Mouse (Mus musculus) limb, embryonic 13.5 days (tissue): ENCODE measurements around the gene Slc39a11. TPM values are rescaled to one million over a fixed set of nuclear protein-coding genes. Genes with fewer than 3 reads are reported as not detected.

Source experiments
- ATAC-seq: fragments of 200-750 bp; cut with Nextera tagmentation; 2 replicates; pipeline ENCODE4 v1.8.0; 2017; ENCODE audit warnings: low read depth, moderate number of reproducible peaks, moderate TSS enrichment; ENCODE audit not compliant: low FRiP score
- H3K27ac ChIP-seq: fragments of 300-500 bp; sonication (generic); 2 replicates; pipeline ENCODE4 v1.5.1; 2015; ENCODE audit warnings: inconsistent platforms, mild to moderate bottlenecking, moderate library complexity
- H3K27me3 ChIP-seq: fragments of 300-500 bp; sonication (generic); 2 replicates; pipeline ENCODE4 v1.6.1; 2015; ENCODE audit warnings: mild to moderate bottlenecking, inconsistent platforms
- H3K36me3 ChIP-seq: fragments of 300-500 bp; sonication (generic); 2 replicates; pipeline ENCODE4 v1.6.1; 2015; ENCODE audit warnings: inconsistent platforms, mild to moderate bottlenecking, moderate library complexity
- H3K4me1 ChIP-seq: fragments of 300-500 bp; sonication (generic); 2 replicates; pipeline ENCODE4 v1.6.1; 2015; ENCODE audit warnings: inconsistent platforms
- H3K4me2 ChIP-seq: fragments of 300-500 bp; sonication (generic); replicated peaks from 2 replicates; pipeline ENCODE4 v1.6.1; 2015; ENCODE audit warnings: inconsistent platforms, mild to moderate bottlenecking, moderate library complexity
- H3K4me3 ChIP-seq: fragments of 300-500 bp; sonication (generic); 2 replicates; pipeline ENCODE4 v1.5.1; 2015; ENCODE audit warnings: moderate library complexity, mild to moderate bottlenecking, inconsistent platforms
- H3K9ac ChIP-seq: fragments of 300-500 bp; sonication (generic); 2 replicates; pipeline ENCODE4 v1.6.1; 2015; ENCODE audit warnings: mild to moderate bottlenecking, inconsistent platforms
- H3K9me3 ChIP-seq: fragments of 300-500 bp; sonication (generic); 2 replicates; pipeline ENCODE4 v1.6.1; 2016; ENCODE audit warnings: inconsistent platforms
- WGBS: fragments of 180-500 bp; shearing (Covaris S2); methylation state at CpG from one replicate; pipeline ENCODE4 v1.1.7; 2015; 5-methylcytosine and 5-hydroxymethylcytosine counted together
- polyA plus RNA-seq: library from polyadenylated mRNA; unstranded; fragments of >200 nt; fragmentation: Nextera tagmentation; extraction: Ambion mirVana; gene quantifications from 2 replicates; pipeline ENCODE4 v1.2.1, GENCODE M21; 2015

Slc39a11 gene
- polyA plus RNA-seq, 1 experiment from 2014 or later: 26.4 TPM

DNA sequence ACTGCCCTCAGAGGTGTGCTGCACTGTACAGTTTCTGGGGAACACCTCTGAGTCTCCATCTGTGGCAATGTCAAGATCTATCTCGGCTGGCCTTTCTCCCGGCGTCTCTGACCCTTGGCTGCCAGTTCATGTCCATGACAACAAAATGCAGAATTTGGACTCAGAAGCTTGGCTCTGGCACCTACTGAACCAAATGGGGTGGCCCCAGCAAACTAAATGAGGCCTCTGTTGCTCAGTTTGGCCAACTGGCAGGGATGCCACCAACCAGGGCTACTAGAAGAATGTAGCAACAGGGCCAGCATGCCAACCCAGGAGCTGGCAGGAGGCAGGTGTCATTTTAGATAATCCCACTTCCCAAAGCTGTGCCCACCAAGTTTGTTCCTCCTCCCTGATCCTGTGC is 121.5 kb downstream of the Slc39a11 start:
- H3K9ac ChIP-seq: no peak overlapping the region
- WGBS: 93% methylated on average over 3 of the region's 3 CpGs
- H3K4me3 ChIP-seq: no peak overlapping the region
- H3K27me3 ChIP-seq: no peaks in the 10 kb centered on the region
- no peak for ATAC-seq
- peaks cover under 1% of the 10 kb centered on the region; the same call in 1 of the 2 replicates for H3K4me1 ChIP-seq
- H3K9me3 ChIP-seq: no peaks in the 10 kb centered on the region; the same call in 1 of the 2 replicates
- no peak overlapping the region for H3K27ac ChIP-seq
- H3K36me3 ChIP-seq: no peaks in the 10 kb centered on the region
- no peak overlapping the region for H3K4me2 ChIP-seq

- Histone ChIP-seq H3K27me3 (no peaks in the 10 kb centered on the region), H3K27ac (no peak overlapping the region), H3K9ac (no peak overlapping the region), H3K4me1 (peaks cover 3% of the 10 kb centered on the region), H3K9me3 (no peaks in the 10 kb centered on the region; the same call in 1 of the 2 replicates), H3K4me2 (no peak overlapping the region), H3K4me3 (no peak overlapping the region), H3K36me3 (no peaks in the 10 kb centered on the region)
- no peak for ATAC-seq
- WGBS: 88% methylated on average over 18 of the region's 18 CpGs
Observed at GRCm38 (mm10) chr11:113525731-113526130, 124.1 kb downstream of the Slc39a11 start.

DNA sequence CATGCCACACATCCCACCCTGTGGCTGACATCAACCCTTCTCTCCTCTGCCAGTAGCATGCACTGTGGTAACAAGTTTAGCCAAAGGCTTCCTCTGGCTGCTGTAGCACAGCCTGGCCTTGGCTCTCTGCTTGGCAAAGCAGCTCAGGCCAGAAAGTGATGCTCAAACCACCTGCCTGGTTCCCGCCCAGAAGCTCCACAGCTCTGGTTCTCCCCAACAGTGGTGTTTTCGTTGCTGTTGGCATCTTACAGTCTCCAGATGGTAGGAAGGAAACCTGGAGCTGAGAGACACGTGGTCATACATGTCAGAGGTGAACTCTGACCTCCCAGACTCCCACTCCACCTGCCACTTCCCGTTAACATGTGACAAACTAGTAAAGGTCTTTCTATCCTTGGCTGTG is 127.2 kb downstream of the Slc39a11 start:
- 82% methylated on average over 4 of the region's 4 CpGs for WGBS
- Histone ChIP-seq H3K27me3 (no peaks in the 10 kb centered on the region), H3K9ac (no peak overlapping the region), H3K4me1 (peaks cover 19% of the 10 kb centered on the region), H3K4me2 (no peak overlapping the region), H3K4me3 (no peak overlapping the region), H3K9me3 (no peaks in the 10 kb centered on the region), H3K36me3 (no peaks in the 10 kb centered on the region), H3K27ac (no peak overlapping the region)
- ATAC-seq: no peak

DNA sequence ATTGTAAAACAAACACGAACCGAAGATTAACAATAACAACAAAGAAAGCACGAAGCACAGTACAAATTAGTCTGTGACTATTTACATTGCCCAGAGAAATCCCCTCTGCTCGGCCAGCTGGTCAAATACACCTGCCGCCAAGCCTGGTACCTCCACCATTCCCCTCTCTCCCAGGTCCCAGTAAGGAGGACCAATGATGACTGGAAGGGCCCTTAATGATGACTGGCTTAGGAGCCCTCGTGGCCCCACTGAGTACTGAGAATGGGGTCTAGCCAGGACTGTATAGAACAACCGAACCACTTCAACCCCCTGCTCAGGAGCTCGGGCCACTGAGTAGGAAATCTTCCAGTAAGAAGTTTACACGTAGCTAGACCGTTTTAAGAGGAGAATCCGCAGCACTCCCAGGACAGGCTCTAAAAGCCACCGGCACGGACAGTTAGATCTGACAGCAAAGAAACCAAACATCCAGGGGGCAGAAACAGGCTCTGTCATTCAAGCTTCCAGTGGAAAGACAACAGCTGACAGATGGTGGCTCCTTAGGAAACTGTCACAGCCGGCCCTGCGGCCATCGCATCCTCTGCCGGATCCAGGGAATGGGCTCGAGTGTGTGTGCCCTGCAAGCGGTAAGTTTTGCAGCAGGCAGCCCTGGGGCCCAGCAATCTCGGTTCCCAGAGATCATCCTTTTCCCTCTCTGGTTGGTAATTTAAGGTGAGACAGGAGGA is 128.2 kb downstream of the Slc39a11 start:
- H3K9ac ChIP-seq: no peak overlapping the region
- no peak overlapping the region for H3K4me2 ChIP-seq
- no peak for ATAC-seq
- no peaks in the 10 kb centered on the region for H3K27me3 ChIP-seq
- 81% methylated on average over 20 of the region's 20 CpGs for WGBS
- no peaks in the 10 kb centered on the region for H3K36me3 ChIP-seq
- H3K9me3 ChIP-seq: no peaks in the 10 kb centered on the region
- no peak overlapping the region for H3K27ac ChIP-seq
- no peak overlapping the region for H3K4me3 ChIP-seq
- peaks cover 30% of the 10 kb centered on the region for H3K4me1 ChIP-seq

- H3K27ac ChIP-seq: no peak overlapping the region
- H3K36me3 ChIP-seq: no peaks in the 10 kb centered on the region
- H3K4me1 ChIP-seq: peaks cover 34% of the 10 kb centered on the region
- no peak overlapping the region for H3K4me3 ChIP-seq
- H3K9me3 ChIP-seq: no peaks in the 10 kb centered on the region
- H3K27me3 ChIP-seq: no peaks in the 10 kb centered on the region
- no peak for ATAC-seq
- 77% methylated on average over 17 of the region's 17 CpGs for WGBS
- H3K4me2 ChIP-seq: no peak overlapping the region
- H3K9ac ChIP-seq: no peak overlapping the region
Observed at GRCm38 (mm10) chr11:113520851-113521461, 128.9 kb downstream of the Slc39a11 start.

DNA sequence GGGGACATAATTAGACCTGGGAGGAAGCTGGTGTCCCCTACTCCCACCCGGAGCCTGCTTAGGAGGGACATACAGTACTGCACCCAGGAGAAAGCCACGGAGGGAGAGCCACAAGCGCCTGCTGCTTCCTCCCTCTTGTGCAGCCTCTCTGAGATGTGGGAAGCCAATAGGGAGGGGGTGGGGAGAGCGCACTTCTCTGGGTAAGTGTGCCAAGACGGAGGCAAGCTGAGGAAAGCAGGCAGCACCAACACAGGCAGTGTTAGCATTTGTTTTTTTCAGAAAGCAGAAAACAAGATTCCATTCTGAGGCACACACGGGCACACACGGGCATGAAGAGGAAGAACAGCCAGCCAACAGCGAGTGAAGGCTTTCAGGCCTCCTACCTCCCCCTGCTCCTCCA is 129.5 kb downstream of the Slc39a11 start:
- H3K9me3 ChIP-seq: no peaks in the 10 kb centered on the region
- WGBS: 78% methylated on average over 8 of the region's 8 CpGs
- no peaks in the 10 kb centered on the region for H3K27me3 ChIP-seq
- no peak overlapping the region for H3K9ac ChIP-seq
- no peak overlapping the region for H3K4me2 ChIP-seq
- no peak overlapping the region for H3K27ac ChIP-seq
- ATAC-seq: no peak
- H3K4me1 ChIP-seq: peaks cover 34% of the 10 kb centered on the region
- no peak overlapping the region for H3K4me3 ChIP-seq
- no peaks in the 10 kb centered on the region for H3K36me3 ChIP-seq

GRCm38 (mm10) chr11:113519973-113520372 is 129.9 kb downstream of the Slc39a11 start:
- no peak for ATAC-seq
- H3K9me3 ChIP-seq: no peaks in the 10 kb centered on the region
- no peaks in the 10 kb centered on the region for H3K27me3 ChIP-seq
- no peak overlapping the region for H3K4me3 ChIP-seq
- WGBS: 85% methylated on average over 7 of the region's 7 CpGs
- no peak overlapping the region for H3K9ac ChIP-seq
- H3K4me2 ChIP-seq: no peak overlapping the region
- no peaks in the 10 kb centered on the region for H3K36me3 ChIP-seq
- H3K27ac ChIP-seq: no peak overlapping the region
- H3K4me1 ChIP-seq: peaks cover 34% of the 10 kb centered on the region

DNA sequence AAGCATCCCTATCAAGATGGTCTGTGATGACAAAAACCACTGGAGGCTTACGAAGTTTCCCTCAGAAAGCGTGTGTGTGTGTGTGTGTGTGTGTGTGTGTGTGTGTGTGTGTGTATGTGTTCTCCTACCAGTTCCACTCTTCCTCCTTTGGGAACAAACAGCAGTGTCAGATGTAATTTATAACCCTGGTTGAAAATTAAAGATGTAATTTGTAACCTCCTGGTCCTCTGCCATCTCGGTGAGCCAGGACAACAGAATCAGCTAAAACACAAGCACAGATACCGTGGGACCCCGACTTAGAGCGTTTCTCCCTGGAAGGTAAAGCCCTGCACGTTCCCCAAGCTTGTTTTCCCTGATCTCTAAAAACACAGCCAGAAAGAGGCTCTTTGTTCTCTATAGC is 131.7 kb downstream of the Slc39a11 start:
- Histone ChIP-seq H3K4me3 (no peak overlapping the region), H3K27ac (no peak overlapping the region), H3K4me1 (peaks cover 34% of the 10 kb centered on the region), H3K9ac (no peak overlapping the region), H3K36me3 (no peaks in the 10 kb centered on the region), H3K27me3 (no peaks in the 10 kb centered on the region), H3K4me2 (no peak overlapping the region), H3K9me3 (no peaks in the 10 kb centered on the region)
- no peak for ATAC-seq
- WGBS: 58% methylated on average over 7 of the region's 7 CpGs

GRCm38 (mm10) chr11:113516156-113516555 is 133.7 kb downstream of the Slc39a11 start:
- no peaks in the 10 kb centered on the region for H3K27me3 ChIP-seq
- no peaks in the 10 kb centered on the region for H3K9me3 ChIP-seq
- no peak overlapping the region for H3K4me2 ChIP-seq
- 77% methylated on average over 10 of the region's 10 CpGs for WGBS
- H3K4me3 ChIP-seq: no peak overlapping the region
- H3K36me3 ChIP-seq: no peaks in the 10 kb centered on the region
- no peak overlapping the region for H3K27ac ChIP-seq
- ATAC-seq: no peak
- H3K4me1 ChIP-seq: peaks cover 34% of the 10 kb centered on the region
- H3K9ac ChIP-seq: no peak overlapping the region

GRCm38 (mm10) chr11:113512976-113513375 is 136.9 kb downstream of the Slc39a11 start:
- no peak overlapping the region for H3K4me3 ChIP-seq
- H3K27ac ChIP-seq: no peak overlapping the region; the same call in 1 of the 2 replicates
- H3K9me3 ChIP-seq: no peaks in the 10 kb centered on the region
- H3K36me3 ChIP-seq: no peaks in the 10 kb centered on the region
- no peak for ATAC-seq
- peaks cover 33% of the 10 kb centered on the region for H3K4me1 ChIP-seq
- H3K9ac ChIP-seq: no peak overlapping the region
- H3K27me3 ChIP-seq: no peaks in the 10 kb centered on the region
- WGBS: 64% methylated on average over 10 of the region's 10 CpGs
- no peak overlapping the region for H3K4me2 ChIP-seq

DNA sequence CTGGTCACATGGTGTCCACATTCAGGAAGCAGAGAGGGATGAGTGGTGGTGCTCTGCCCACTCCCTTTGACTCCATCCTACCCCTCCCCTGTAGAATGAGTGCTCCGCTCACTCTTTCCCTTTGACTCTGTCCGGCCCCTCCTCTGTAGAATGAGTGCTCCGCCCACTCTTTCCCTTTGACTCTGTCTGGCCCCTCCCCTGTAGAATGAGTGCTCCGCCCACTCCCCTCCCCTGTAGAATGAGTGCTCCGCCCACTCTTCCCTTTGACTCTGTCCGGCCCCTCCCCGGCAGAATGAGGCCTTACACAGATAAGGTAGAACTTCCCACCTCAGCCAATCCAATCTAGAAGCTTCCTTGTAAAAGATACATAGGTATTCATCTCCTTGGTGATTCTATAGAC is 137.7 kb downstream of the Slc39a11 start:
- peaks cover 26% of the 10 kb centered on the region for H3K4me1 ChIP-seq
- H3K36me3 ChIP-seq: no peaks in the 10 kb centered on the region
- no peak overlapping the region for H3K4me3 ChIP-seq
- H3K27ac ChIP-seq: no peak overlapping the region
- WGBS: 90% methylated on average over 7 of the region's 7 CpGs
- no peaks in the 10 kb centered on the region for H3K9me3 ChIP-seq
- no peaks in the 10 kb centered on the region for H3K27me3 ChIP-seq
- no peak for ATAC-seq
- no peak overlapping the region for H3K9ac ChIP-seq
- H3K4me2 ChIP-seq: no peak overlapping the region

DNA sequence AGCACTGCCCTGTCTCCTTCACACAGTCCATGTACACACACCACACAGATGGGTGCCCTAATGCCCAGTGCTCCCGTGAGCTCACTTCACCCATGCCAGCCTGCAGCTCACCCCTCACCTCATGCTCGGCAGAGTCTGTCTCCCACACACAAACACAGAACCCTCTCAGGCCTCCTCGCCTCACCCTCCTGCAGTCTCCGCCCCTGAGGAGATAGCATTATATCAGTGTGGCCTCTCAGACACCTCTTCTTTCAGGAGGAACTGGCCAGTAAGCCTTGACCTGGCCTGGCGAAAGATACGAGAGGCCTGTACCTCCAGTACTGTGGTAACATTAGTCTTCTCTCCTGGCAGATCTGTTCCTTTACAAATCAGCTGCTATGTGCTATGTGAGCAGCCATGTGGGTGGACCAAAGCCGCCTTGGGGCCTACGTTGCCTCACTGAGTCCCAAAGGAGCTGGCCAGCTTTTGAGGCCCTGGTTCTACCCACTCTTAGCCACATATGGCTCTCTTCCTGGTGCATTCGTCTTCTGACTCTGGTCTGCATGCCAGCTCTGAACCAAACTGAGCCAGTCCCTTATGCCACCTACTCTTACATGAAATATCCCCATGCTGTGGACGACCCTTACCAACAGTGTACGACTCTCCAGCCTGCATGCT is 138.8 kb downstream of the Slc39a11 start:
- no peak for ATAC-seq
- no peak overlapping the region for H3K4me2 ChIP-seq
- H3K9ac ChIP-seq: no peak overlapping the region
- H3K36me3 ChIP-seq: no peaks in the 10 kb centered on the region
- peaks cover 18% of the 10 kb centered on the region for H3K4me1 ChIP-seq
- no peak overlapping the region for H3K27ac ChIP-seq
- H3K27me3 ChIP-seq: no peaks in the 10 kb centered on the region
- H3K4me3 ChIP-seq: no peak overlapping the region
- H3K9me3 ChIP-seq: no peaks in the 10 kb centered on the region
- 86% methylated on average over 11 of the region's 11 CpGs for WGBS
